Mouse (Mus musculus) spleen, adult 2 months (tissue): ENCODE data around the gene Evi2. TPM values are rescaled to one million over a fixed set of nuclear protein-coding genes. Genes with fewer than 3 reads are reported as not detected.

ENCODE experiments used
- DNase-seq, 2 experiments: peaks; one replicate each; pipeline versions ENCODE4 v3.0.0 to v3.0.0-alpha.2; 2012 to 2021; ENCODE audit warnings: low spot score in 2 of 2, low read depth in 1 of 2
- H3K27ac ChIP-seq: fragments of 200-500 bp; 2 replicates; pipeline ENCODE4 v1.5.1; 2012; ENCODE audit warnings: low read length, inconsistent platforms; ENCODE audit not compliant: insufficient read depth
- H3K27me3 ChIP-seq: fragments of 200-500 bp; 2 replicates; pipeline ENCODE4 v1.6.1; 2012; ENCODE audit warnings: mild to moderate bottlenecking, moderate library complexity, low read length, inconsistent platforms; ENCODE audit not compliant: control insufficient read depth, insufficient read depth
- H3K36me3 ChIP-seq: fragments of 200-500 bp; 2 replicates; pipeline ENCODE4 v1.6.1; 2012; ENCODE audit warnings: mild to moderate bottlenecking, low read length, inconsistent platforms; ENCODE audit not compliant: control insufficient read depth, insufficient read depth
- H3K4me1 ChIP-seq: fragments of 200-500 bp; 2 replicates; pipeline ENCODE4 v1.6.1; 2011; ENCODE audit warnings: inconsistent platforms; ENCODE audit not compliant: control insufficient read depth, insufficient read depth, insufficient read length
- H3K4me3 ChIP-seq: fragments of 200-500 bp; 2 replicates; pipeline ENCODE4 v1.5.1; 2011; ENCODE audit warnings: mild to moderate bottlenecking, inconsistent platforms; ENCODE audit not compliant: insufficient read depth, insufficient read length; ENCODE audit errors: extremely low read depth
- CTCF ChIP-seq: fragments of 200-500 bp; IDR thresholded peaks from 2 replicates; pipeline ENCODE4 v1.5.1; 2011; ENCODE audit warnings: mild to moderate bottlenecking, inconsistent platforms; ENCODE audit not compliant: insufficient read depth, insufficient read length, insufficient replicate concordance; ENCODE audit errors: extremely low read depth
- POLR2A ChIP-seq: fragments of 200-500 bp; IDR thresholded peaks from 2 replicates; pipeline ENCODE4 v1.6.1; 2011; ENCODE audit warnings: low read depth, low read length, inconsistent platforms
- WGBS: fragments of 180-500 bp; shearing (Covaris S2); methylation state at CpG from one replicate; pipeline ENCODE4 v1.1.7; 2018; 5-methylcytosine and 5-hydroxymethylcytosine counted together
- polyA plus RNA-seq: library from polyadenylated mRNA; depleted of rRNA; stranded (reverse); fragments of >200 nt; gene quantifications from 2 replicates; pipeline ENCODE4 v1.2.3, GENCODE M21; 2012

The Evi2 gene
- polyA plus RNA-seq, 1 experiment: 12.2 TPM

DNA sequence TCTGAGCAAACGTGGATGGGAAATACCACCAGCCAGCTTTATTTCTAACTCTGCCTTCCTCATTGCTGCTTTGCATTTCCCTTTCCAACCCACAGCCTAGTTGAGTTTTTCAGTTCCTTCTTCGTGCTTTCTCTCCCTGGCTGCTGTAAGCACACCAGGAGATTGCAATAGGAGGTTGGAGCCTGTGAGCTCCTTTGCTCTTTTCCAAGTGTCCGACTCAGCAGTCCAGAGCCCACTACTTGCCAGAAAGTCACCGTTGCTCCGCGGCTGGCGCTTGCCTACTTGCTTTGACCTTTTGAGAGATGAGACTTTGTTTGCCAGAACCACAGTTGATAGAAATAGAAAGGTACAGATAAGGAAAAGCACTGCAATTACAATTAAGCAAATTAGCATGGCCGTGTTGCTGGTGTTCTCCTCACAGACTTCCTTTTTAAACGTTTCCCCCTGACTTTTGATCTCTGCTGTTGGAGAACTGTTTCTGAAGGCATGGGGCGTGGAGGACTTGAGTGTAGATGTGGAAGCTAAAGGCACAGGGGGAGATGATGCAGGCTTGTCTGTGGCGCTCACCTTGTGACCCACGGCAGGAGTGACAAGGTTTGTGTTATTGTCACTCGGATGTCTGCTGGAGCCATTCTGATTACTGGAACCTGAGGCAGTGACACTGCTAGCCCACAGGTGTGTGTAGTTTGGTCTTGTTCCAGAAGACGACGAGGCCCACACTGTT lies 3.2 kb downstream of the Evi2 start:
- H3K4me3 ChIP-seq: peak overlapping the region; percentile 39; the same call in 1 of the 2 replicates
- no peak; the same call in 1 of the 2 replicates for TF ChIP-seq POLR2A
- no peak for TF ChIP-seq CTCF
- 19% methylated on average over 15 of the region's 15 CpGs for WGBS
- H3K36me3 ChIP-seq: no peaks in the 10 kb centered on the region
- peak in 1 of 2 experiments; percentile 41 for DNase-seq
- peak overlapping the region; percentile 86 for H3K27ac ChIP-seq
- no peaks in the 10 kb centered on the region for H3K27me3 ChIP-seq
- peaks cover 9% of the 10 kb centered on the region; the same call in 1 of the 2 replicates for H3K4me1 ChIP-seq

DNA sequence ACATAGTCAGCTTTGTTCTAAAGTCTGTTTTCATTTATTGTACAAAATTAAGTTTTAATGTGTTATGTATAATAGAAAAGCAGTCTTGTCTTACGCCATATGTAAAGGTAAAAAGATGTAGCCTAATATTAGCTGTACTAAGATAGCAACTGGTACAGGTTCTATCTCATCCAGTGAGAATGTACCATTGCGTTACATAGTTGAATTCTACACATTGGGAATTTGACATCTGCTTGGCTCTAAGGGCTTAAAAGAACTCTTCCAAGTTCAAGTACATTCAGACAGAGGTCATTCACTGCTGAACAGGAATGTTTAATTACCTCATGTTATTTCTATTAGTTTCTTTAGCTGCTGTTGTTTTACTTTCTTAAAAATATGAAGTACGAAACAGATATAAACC lies 3.8 kb downstream of the Evi2 start:
- H3K4me1 ChIP-seq: peaks cover 9% of the 10 kb centered on the region; the same call in 1 of the 2 replicates
- WGBS: 74% methylated on average over 3 of the region's 3 CpGs
- no peak for TF ChIP-seq CTCF
- TF ChIP-seq POLR2A: no peak
- DNase-seq: no peak
- peak overlapping the region; percentile 86 for H3K27ac ChIP-seq
- no peak overlapping the region for H3K4me3 ChIP-seq
- H3K27me3 ChIP-seq: no peaks in the 10 kb centered on the region
- no peaks in the 10 kb centered on the region for H3K36me3 ChIP-seq

DNA sequence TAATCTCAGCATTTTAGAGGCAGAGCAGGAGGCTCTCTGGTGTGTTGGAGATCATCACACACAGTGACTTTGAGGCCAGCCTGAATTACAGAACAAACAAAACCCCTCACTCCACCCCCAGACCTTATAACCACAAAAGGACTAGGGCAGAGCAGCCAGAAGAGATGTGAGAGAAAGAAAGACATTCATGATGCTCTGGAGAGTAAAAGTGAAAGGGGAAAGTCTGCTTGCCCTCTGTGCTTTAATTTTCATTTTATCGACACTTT lies 6.1 kb downstream of the Evi2 start:
- H3K27me3 ChIP-seq: no peaks in the 10 kb centered on the region
- peak overlapping the region; percentile 36; the same call in 1 of the 2 replicates for H3K4me3 ChIP-seq
- peaks cover 13% of the 10 kb centered on the region; the same call in 1 of the 2 replicates for H3K4me1 ChIP-seq
- H3K27ac ChIP-seq: peak overlapping the region; percentile 91
- DNase-seq: no peak
- peaks cover 1% of the 10 kb centered on the region for H3K36me3 ChIP-seq
- 6% methylated on average over 1 of the region's 1 CpGs for WGBS
- TF ChIP-seq CTCF (no peak), POLR2A (no peak)

DNA sequence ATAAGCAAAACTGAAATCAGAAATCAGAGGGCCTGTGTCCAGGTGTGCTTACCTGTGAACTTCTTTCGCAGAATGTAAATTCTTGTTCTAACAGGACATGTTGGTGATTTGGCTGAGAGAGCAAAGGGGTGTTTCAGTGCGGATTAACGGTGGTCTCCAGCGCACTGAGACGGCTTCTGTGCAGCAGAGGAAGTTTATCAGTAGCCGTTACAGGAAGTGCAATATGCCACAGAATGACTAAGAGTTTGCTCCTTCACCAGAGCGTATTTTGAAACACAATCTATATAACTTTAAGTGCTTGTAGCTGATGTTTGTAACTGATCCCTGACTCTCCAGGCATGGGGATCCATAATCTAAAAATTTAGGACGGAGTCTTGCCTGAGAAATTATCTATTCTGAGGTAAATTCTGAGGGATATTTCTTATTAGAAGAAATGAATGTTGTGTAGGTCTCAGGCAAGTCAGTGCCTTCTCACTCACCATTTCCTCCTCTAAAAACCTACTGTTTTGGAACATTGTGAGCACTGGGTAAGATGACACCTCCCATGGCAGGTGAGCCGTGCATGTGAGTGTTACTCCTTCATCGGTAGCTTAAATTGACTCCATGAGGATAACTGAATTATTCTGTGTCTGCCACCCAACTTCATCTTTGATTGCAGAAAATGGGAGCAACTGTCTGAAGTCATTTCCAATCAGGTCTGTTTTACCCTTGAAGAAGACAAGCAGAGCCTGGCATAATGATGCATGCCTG lies 6.7 kb downstream of the Evi2 start, which contains the start of gene Evi2b:
Gene Evi2b, minus strand, starts transcription at position 203 of the 750 bp plus-strand sequence.
- DNase-seq: peak in 1 of 2 experiments; percentile 61
- H3K4me1 ChIP-seq: peaks cover 13% of the 10 kb centered on the region; the same call in 1 of the 2 replicates
- H3K27me3 ChIP-seq: no peaks in the 10 kb centered on the region
- WGBS: 8% methylated on average over 10 of the region's 10 CpGs
- H3K27ac ChIP-seq: peak within 1 kb of the TSS; percentile 91
- peaks cover 1% of the 10 kb centered on the region for H3K36me3 ChIP-seq
- peak within 1 kb of the TSS; percentile 66 for H3K4me3 ChIP-seq
- TF ChIP-seq POLR2A (peak; percentile 89), CTCF (no peak)

DNA sequence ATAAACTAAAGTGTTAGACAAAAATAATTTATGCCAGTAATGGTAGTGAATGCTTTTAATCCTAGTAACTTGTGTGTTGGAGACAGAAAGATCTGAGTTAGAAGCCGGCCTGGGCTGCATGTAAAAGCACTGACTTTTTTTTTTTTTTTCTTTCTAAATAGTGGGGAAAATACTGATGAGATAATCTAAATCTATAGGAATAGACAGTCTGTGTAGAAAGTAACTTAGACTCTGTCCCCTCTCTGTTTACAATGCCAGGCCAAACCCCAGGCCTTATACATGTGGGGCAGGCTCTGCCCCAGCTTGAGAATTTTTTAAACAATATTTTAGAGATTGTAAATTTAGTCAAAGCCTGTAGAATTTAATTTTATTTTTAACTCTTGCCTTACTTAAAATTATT lies 7.4 kb downstream of the Evi2 start:
- no peak for TF ChIP-seq CTCF
- TF ChIP-seq POLR2A: no peak
- WGBS: 22% methylated on average over 1 of the region's 1 CpGs
- DNase-seq: no peak
- no peaks in the 10 kb centered on the region for H3K27me3 ChIP-seq
- peaks cover 1% of the 10 kb centered on the region for H3K36me3 ChIP-seq
- H3K27ac ChIP-seq: peak overlapping the region; percentile 53; the same call in 1 of the 2 replicates
- peaks cover 13% of the 10 kb centered on the region; the same call in 1 of the 2 replicates for H3K4me1 ChIP-seq
- peak overlapping the region; percentile 66 for H3K4me3 ChIP-seq

DNA sequence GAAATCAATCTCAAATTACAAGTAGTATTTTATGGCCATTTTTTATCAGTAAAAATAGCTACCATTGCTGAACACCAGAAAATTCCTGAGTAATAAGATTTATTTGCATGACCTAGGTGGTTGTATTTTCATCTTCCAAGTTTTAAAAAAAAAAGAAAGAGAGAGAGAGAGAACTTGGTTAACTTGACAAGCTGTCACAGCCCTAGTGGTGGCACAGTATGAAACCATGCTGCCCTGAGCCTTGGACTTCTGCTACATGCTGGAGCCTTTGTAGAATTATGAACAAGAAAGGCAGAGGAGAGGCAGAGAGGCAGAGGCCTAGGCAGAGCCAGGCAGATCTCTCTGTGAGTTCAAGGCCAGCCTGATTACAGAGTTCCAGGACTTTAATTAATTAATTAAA lies 8.5 kb downstream of the Evi2 start:
- peak overlapping the region; percentile 53 for H3K4me3 ChIP-seq
- H3K36me3 ChIP-seq: peaks cover 1% of the 10 kb centered on the region
- H3K27ac ChIP-seq: peak overlapping the region; percentile 77
- peak in 1 of 2 experiments; percentile 23 for DNase-seq
- H3K27me3 ChIP-seq: no peaks in the 10 kb centered on the region
- TF ChIP-seq CTCF (no peak), POLR2A (no peak)
- H3K4me1 ChIP-seq: peaks cover 6% of the 10 kb centered on the region; the same call in 1 of the 2 replicates
